Mouse (Mus musculus): Measurements from ENCODE around the gene Lrrc4c. TPM values are rescaled to one million over a fixed set of nuclear protein-coding genes. Genes with fewer than 3 reads are reported as not detected.

The Lrrc4c gene
- polyA plus RNA-seq, 1 experiment from 2014 or later = 2.3 TPM

DNA sequence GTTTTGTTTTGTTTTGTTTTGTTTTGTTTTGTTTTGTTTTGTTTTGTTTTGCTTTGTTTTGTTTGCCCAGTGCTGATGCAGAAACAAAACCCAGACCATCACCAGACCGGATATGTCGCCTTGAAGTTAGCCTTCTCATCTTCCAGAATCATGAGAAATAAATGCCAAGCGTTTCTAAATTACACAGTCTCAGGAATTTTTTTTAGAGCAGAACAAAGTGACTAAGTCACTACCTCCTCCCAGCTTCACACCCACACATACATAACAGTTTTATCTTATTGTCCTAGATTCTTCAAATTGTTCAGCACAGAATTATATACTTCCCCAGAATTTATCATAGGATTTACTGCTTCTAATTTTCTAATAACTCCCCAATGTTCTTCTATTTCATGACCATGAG lies 1272.6 kb downstream of the Lrrc4c start:
- H3K9ac ChIP-seq = no peak overlapping the region
- no peaks in the 10 kb centered on the region for H3K9me3 ChIP-seq
- no peak overlapping the region for H3K27ac ChIP-seq
- H3K4me3 ChIP-seq = no peak overlapping the region
- no peaks in the 10 kb centered on the region for H3K36me3 ChIP-seq
- H3K27me3 ChIP-seq = no peaks in the 10 kb centered on the region
- no peak overlapping the region for H3K4me2 ChIP-seq
- 81% methylated on average over 3 of the region's 3 CpGs for WGBS
- no peak for ATAC-seq (ENCODE audit: insufficient number of reproducible peaks, low FRiP score, low TSS enrichment, low read depth)
- H3K4me1 ChIP-seq = no peaks in the 10 kb centered on the region

DNA sequence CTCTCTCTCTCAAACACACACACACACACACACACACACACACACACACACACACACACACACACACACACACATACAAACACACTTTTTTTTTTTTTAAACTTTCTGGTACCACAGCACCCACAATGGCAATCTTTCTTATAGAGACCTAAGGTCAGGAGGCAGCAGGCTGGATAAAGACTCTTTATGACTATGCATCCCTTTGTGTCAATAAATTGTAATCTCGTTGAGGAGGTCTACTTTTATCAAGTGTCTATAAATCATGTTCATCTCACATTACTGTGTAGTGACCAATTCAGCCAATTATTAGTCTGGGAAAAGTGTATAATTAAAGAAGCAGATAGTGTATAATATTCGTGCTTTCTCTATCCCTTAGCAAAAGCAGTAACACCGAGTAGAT lies 1286.2 kb downstream of the Lrrc4c start:
- ATAC-seq (ENCODE audit: insufficient number of reproducible peaks, low FRiP score, low TSS enrichment, low read depth) = no peak
- H3K36me3 ChIP-seq = no peaks in the 10 kb centered on the region
- 60% methylated on average over 3 of the region's 3 CpGs for WGBS
- no peak overlapping the region for H3K27ac ChIP-seq
- no peak overlapping the region for H3K4me2 ChIP-seq
- no peak overlapping the region for H3K9ac ChIP-seq
- H3K4me3 ChIP-seq = no peak overlapping the region
- H3K9me3 ChIP-seq = no peaks in the 10 kb centered on the region
- no peaks in the 10 kb centered on the region for H3K4me1 ChIP-seq
- no peaks in the 10 kb centered on the region for H3K27me3 ChIP-seq

DNA sequence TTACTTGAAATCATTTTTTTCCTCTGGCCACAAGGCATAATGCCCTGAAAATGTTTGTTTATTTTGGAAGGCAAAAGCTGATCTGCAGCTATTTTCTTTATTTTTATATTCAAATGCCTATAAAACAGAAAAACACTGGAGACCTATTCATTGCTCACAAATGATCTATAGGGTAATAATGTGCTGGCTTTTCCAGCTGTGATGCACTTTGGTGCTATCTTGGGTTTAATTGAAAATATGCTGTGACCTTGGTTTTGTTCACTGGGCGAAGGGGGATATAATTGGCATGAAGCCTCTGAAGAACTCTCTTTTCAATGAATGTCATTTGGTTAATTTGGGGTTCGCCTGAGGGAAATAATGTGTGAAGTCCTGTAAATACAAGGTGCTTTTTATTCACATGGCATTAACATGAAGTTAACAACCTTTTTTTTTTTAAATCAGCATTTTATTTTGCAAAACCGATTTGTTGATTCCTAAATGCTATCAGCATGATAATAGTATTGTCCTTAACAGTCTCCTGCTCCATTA lies 1286.8 kb downstream of the Lrrc4c start:
- Histone ChIP-seq H3K9ac (no peak overlapping the region), H3K27ac (no peak overlapping the region), H3K9me3 (no peaks in the 10 kb centered on the region), H3K4me1 (no peaks in the 10 kb centered on the region), H3K36me3 (no peaks in the 10 kb centered on the region), H3K27me3 (no peaks in the 10 kb centered on the region), H3K4me3 (no peak overlapping the region), H3K4me2 (no peak overlapping the region)
- no peak for ATAC-seq (ENCODE audit: insufficient number of reproducible peaks, low FRiP score, low TSS enrichment, low read depth)
- 61% methylated on average over 3 of the region's 3 CpGs for WGBS

DNA sequence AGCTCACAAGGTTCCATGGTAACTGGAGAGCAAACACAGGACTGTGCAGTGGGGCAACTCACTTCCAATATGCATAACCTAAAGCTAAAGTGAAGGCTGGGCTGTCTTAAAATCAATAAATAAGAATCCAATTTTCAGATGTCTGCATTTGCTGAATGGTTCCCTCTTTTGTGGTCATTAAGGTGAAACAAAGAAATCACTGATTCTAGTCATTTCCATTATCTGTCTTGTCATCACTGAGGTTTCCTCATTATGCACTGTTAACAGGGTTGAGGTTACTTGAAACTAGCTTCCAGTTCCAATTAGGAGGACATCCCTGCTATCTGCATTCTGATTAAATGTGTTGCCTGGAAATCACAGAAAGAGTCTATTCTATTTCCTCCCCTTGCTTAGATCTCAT lies 1291.5 kb downstream of the Lrrc4c start:
- ATAC-seq (ENCODE audit: insufficient number of reproducible peaks, low FRiP score, low TSS enrichment, low read depth) = no peak
- no peaks in the 10 kb centered on the region for H3K36me3 ChIP-seq
- no peaks in the 10 kb centered on the region for H3K27me3 ChIP-seq
- no peak overlapping the region for H3K4me3 ChIP-seq
- no peak overlapping the region for H3K27ac ChIP-seq
- H3K9me3 ChIP-seq = no peaks in the 10 kb centered on the region
- H3K4me1 ChIP-seq = no peaks in the 10 kb centered on the region
- no peak overlapping the region for H3K9ac ChIP-seq
- H3K4me2 ChIP-seq = no peak overlapping the region

DNA sequence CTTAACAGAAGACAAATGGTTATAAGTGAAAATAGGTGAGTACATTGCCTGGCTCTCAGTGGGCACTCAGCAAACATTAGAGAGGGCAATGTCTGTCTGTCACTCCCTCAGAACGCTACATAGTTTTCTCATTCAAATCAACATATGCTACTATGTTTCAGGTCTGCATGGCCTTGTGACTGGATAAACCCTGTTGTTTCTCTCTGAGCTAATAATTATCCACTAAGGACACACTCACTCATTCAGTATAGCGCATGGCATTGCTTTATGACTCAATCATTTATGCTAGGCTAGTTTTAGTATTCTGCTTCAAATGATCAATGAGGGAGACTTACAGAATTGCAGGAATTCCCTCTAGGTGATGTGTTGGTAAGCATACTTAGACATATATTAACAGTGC lies 1292.6 kb downstream of the Lrrc4c start:
- Histone ChIP-seq H3K4me2 (no peak overlapping the region), H3K9me3 (no peaks in the 10 kb centered on the region), H3K36me3 (no peaks in the 10 kb centered on the region), H3K27me3 (no peaks in the 10 kb centered on the region), H3K27ac (no peak overlapping the region), H3K9ac (no peak overlapping the region), H3K4me1 (no peaks in the 10 kb centered on the region), H3K4me3 (no peak overlapping the region)
- WGBS = 80% methylated on average over 2 of the region's 2 CpGs
- no peak for ATAC-seq (ENCODE audit: insufficient number of reproducible peaks, low FRiP score, low TSS enrichment, low read depth)

DNA sequence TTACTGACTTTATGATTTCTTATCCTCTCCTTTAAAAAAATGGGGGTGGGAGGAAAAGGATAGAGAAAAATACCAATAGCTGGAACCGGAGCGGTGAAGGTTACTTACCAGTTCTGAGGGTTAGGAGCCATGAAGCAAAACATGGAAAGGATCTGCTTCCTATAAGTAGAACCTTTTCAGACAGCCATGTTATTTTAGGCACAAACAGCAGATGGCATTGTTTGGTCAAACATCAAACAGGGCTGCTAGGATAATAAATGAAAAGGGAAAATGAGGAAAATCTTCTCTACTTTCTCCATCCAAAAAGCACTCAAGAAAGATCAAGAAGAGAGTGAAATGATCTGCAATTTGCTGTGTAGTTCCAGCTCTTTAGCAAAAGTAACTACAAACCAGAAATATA lies 1296.8 kb downstream of the Lrrc4c start:
- H3K27me3 ChIP-seq = no peaks in the 10 kb centered on the region
- no peak overlapping the region for H3K9ac ChIP-seq
- H3K4me3 ChIP-seq = no peak overlapping the region
- no peak overlapping the region for H3K27ac ChIP-seq
- H3K4me1 ChIP-seq = no peaks in the 10 kb centered on the region
- no peak overlapping the region for H3K4me2 ChIP-seq
- no peaks in the 10 kb centered on the region for H3K36me3 ChIP-seq
- whole genome bisulfite sequencing = 76% methylated on average over 2 of the region's 2 CpGs
- ATAC-seq (ENCODE audit: insufficient number of reproducible peaks, low FRiP score, low TSS enrichment, low read depth) = no peak
- H3K9me3 ChIP-seq = no peaks in the 10 kb centered on the region

DNA sequence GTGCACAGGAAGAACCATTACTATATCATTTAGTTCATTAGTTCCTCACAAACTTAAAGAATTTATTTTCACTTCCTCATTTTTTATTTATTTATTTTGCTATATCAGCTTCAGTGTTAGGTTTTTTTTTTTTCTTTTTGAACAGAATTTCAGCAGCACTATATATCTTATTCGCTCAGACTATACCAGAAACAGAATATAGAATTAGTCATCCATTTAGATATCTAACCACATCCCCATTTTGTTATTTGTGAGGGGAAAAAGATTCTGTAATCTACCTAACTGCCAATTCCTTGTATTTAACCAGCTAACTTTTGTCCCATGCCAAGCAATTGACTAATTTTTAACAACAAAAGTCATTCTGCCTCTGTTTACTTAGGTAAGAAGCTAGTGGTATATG lies 1300.6 kb downstream of the Lrrc4c start:
- Histone ChIP-seq H3K4me1 (no peaks in the 10 kb centered on the region), H3K27me3 (no peaks in the 10 kb centered on the region), H3K27ac (no peak overlapping the region), H3K4me2 (no peak overlapping the region), H3K9me3 (no peaks in the 10 kb centered on the region), H3K9ac (no peak overlapping the region), H3K36me3 (no peaks in the 10 kb centered on the region), H3K4me3 (no peak overlapping the region)
- ATAC-seq (ENCODE audit: insufficient number of reproducible peaks, low FRiP score, low TSS enrichment, low read depth) = no peak
- 78% methylated on average over 1 of the region's 1 CpGs for WGBS

DNA sequence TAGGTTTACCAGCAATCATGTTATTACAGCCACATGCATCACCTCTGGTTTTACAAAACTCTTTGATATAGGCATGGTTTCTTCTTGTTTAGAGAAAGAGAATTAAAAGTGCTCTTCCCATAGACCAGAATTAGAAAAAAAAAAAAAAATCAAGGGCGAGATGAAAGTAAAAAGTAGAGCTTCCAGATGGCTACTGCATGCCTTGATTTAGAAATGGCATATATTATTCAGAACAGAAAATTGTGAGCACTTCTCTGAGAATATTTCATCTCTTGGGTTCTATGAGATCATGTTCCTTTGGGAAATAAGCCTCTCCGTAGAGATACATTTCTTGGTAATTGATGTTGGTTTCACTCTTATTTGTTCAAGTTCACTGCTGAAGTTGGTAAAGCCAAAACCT lies 1322.0 kb downstream of the Lrrc4c start:
- Histone ChIP-seq H3K4me1 (no peaks in the 10 kb centered on the region), H3K36me3 (no peaks in the 10 kb centered on the region), H3K27me3 (no peaks in the 10 kb centered on the region), H3K9ac (no peak overlapping the region), H3K4me3 (no peak overlapping the region), H3K9me3 (no peaks in the 10 kb centered on the region), H3K27ac (no peak overlapping the region), H3K4me2 (no peak overlapping the region)
- no peak for ATAC-seq (ENCODE audit: insufficient number of reproducible peaks, low FRiP score, low TSS enrichment, low read depth)
- WGBS = 82% methylated on average over 2 of the region's 2 CpGs

DNA sequence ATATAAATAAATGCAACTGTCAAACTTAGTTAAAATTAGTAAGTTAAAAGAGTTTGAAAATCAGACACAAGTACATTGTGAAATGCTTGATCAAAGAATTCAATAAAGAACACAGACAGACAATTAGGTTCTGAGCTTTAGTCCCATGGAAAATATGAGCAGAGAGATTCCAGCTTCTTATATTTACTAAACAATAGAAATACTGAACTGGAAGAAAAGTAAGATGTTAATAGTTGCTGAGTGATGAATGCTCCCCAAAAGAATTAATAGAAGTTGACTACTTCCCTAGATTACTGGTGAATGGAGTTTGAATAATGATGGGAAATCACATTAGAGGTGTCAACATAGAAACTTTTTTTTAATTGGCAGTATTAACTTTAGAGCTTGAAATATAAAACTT lies 1323.7 kb downstream of the Lrrc4c start:
- H3K27me3 ChIP-seq = no peaks in the 10 kb centered on the region
- H3K4me1 ChIP-seq = no peaks in the 10 kb centered on the region
- H3K27ac ChIP-seq = no peak overlapping the region
- no peaks in the 10 kb centered on the region for H3K9me3 ChIP-seq
- no peak overlapping the region for H3K4me3 ChIP-seq
- no peak overlapping the region for H3K9ac ChIP-seq
- no peak overlapping the region for H3K4me2 ChIP-seq
- no peak for ATAC-seq (ENCODE audit: insufficient number of reproducible peaks, low FRiP score, low TSS enrichment, low read depth)
- no peaks in the 10 kb centered on the region for H3K36me3 ChIP-seq

DNA sequence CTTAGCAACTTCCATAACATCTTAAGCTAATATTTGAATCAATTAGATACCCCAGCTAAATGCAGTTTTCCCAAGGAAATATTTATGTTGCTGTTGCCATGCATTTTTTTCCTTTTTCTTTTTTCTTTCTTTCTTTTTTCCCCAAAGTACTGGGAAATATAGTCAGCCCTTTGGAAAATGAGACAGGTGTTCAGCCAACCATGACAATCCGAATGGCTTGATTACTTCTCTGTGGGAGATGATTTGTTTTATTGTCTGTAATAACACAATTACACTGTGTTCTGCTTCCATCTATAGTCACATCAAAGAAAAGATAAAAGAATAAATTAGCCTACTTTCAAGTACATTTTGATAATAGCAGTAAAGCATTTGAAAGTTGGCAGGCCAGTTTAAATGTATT lies 1334.7 kb downstream of the Lrrc4c start:
- no peak overlapping the region for H3K9ac ChIP-seq
- H3K36me3 ChIP-seq = no peaks in the 10 kb centered on the region
- H3K27me3 ChIP-seq = no peaks in the 10 kb centered on the region
- WGBS = 63% methylated on average over 1 of the region's 1 CpGs
- no peak overlapping the region for H3K4me2 ChIP-seq
- no peaks in the 10 kb centered on the region for H3K4me1 ChIP-seq
- H3K27ac ChIP-seq = no peak overlapping the region
- no peak for ATAC-seq (ENCODE audit: insufficient number of reproducible peaks, low FRiP score, low TSS enrichment, low read depth)
- no peaks in the 10 kb centered on the region for H3K9me3 ChIP-seq
- H3K4me3 ChIP-seq = no peak overlapping the region

Small RNA genes within 50 kb of the gene (microRNA-seq; reads per million reads assigned to microRNA genes)
- gene Gm44320 = not detected

All from limb, embryonic 15.5 days (tissue).